Mouse (Mus musculus) ES-Bruce4 (cell line): Measurements from ENCODE around the gene Olfr401. TPM values are rescaled to one million over a fixed set of nuclear protein-coding genes. Genes with fewer than 3 reads are reported as not detected.
"Not testable (repeated sequence)": the region's sequence is repeated elsewhere in the genome, so short reads cannot be mapped to it uniquely, and the experiment has no call there.

Source experiments
- H3K27ac ChIP-seq: 2 replicates; pipeline ENCODE4 v1.5.1; 2012; ENCODE audit warnings: low read length, inconsistent platforms; ENCODE audit not compliant: insufficient read depth
- H3K27me3 ChIP-seq: 2 replicates; pipeline ENCODE4 v1.6.1; 2012; ENCODE audit warnings: mild to moderate bottlenecking, low read length, inconsistent platforms; ENCODE audit not compliant: control insufficient read depth, poor library complexity, insufficient read depth, severe bottlenecking
- H3K36me3 ChIP-seq: 2 replicates; pipeline ENCODE4 v1.6.1; 2012; ENCODE audit warnings: inconsistent platforms, mild to moderate bottlenecking, low read length, moderate library complexity; ENCODE audit not compliant: control insufficient read depth, poor library complexity, insufficient read depth, severe bottlenecking
- H3K4me1 ChIP-seq: one replicate; pipeline ENCODE4 v1.8.1; 2011; ENCODE audit warnings: low read length; ENCODE audit not compliant: control insufficient read depth, insufficient read depth
- H3K4me3 ChIP-seq: 2 replicates; pipeline ENCODE4 v1.5.1; 2011; ENCODE audit warnings: low read depth, mild to moderate bottlenecking, low read length
- H3K9ac ChIP-seq: 2 replicates; pipeline ENCODE4 v1.6.1; 2012; ENCODE audit warnings: low read depth, mild to moderate bottlenecking, inconsistent platforms; ENCODE audit not compliant: poor library complexity, severe bottlenecking
- H3K9me3 ChIP-seq: replicated peaks from 2 replicates; pipeline ENCODE4 v1.6.1; 2012; ENCODE audit warnings: mild to moderate bottlenecking, low read length, inconsistent platforms; ENCODE audit not compliant: control insufficient read depth, poor library complexity, insufficient read depth, severe bottlenecking
- CTCF ChIP-seq: IDR thresholded peaks from one replicate; pipeline ENCODE4 v1.8.1; 2011; ENCODE audit warnings: low read depth, low read length
- EP300 ChIP-seq: IDR thresholded peaks from 2 replicates; pipeline ENCODE4 v1.6.1; 2011; ENCODE audit warnings: low read depth, low read length; ENCODE audit not compliant: insufficient read depth
- POLR2A ChIP-seq: IDR thresholded peaks from one replicate; pipeline ENCODE4 v1.8.1; 2011; ENCODE audit warnings: low read length; ENCODE audit not compliant: insufficient read depth
- polyA plus RNA-seq: library from polyadenylated mRNA; stranded (reverse); fragments of >200 nt; gene quantifications from 2 replicates; pipeline ENCODE4 v1.2.4, GENCODE M21; 2011; ENCODE audit warnings: low read depth; ENCODE audit not compliant: missing spikeins, insufficient read depth, insufficient read length

Olfr401 gene
- polyA plus RNA-seq: not detected in 2 replicates

DNA sequence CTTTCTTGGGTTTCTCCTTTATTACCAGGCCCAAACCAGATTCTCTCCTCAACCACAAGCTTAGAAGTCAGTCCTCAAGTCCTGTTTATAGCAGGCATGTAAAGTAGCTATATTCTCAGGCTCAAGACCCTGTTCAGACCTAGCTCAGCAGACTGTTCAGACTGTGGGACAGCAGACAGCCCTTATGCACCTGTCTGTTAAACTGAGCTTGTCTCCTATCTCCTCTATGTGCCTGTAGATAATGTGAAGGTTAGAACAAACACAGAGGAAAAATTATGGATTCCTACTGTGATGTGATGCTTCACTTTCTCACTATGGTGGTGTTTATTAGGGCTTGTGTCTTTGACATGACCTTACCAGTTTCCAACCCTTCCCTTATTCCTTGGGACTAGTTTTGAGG lies at the start of gene Olfr401:
TSS of gene Olfr401 (plus strand) at position 301 of the 400 bp plus-strand sequence.
- H3K9ac ChIP-seq: no peak within 1 kb of the TSS
- TF ChIP-seq EP300 (no peak), POLR2A (no peak), CTCF (no peak)
- H3K4me3 ChIP-seq: no peak within 1 kb of the TSS
- peaks cover 22% of the 10 kb centered on the region for H3K9me3 ChIP-seq
- H3K27me3 ChIP-seq: no peaks in the 10 kb centered on the region
- H3K4me1 ChIP-seq: no peaks in the 10 kb centered on the region
- H3K36me3 ChIP-seq: no peaks in the 10 kb centered on the region
- H3K27ac ChIP-seq: no peak within 1 kb of the TSS

DNA sequence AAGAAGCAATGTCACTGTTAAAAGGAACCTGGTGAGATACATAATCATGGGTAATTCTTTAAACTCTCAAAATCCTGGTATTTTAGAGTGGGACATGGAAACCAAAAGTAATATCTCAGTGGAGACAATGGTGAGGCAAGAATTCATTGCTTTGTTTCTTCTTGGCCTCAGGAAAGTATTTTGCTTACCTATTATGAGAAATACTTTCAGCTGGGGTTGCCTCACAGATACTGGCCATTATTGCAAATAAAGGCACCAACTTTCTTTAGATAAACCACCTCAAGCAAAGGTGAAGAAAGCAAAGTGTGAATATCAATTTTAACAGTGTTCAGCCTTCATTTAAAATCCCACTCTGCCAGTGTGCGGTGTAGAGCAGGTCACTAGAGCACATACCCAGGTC lies 43.9 kb upstream of the Olfr401 start, which contains the start of gene Zfp616:
TSS of gene Zfp616 (plus strand) at position 301 of the 400 bp plus-strand sequence.
- Histone ChIP-seq H3K9me3 (no peaks in the 10 kb centered on the region), H3K27ac (no peak within 1 kb of the TSS), H3K9ac (no peak within 1 kb of the TSS), H3K36me3 (no peaks in the 10 kb centered on the region), H3K27me3 (no peaks in the 10 kb centered on the region), H3K4me1 (no peaks in the 10 kb centered on the region), H3K4me3 (no peak within 1 kb of the TSS)
- TF ChIP-seq POLR2A (no peak), CTCF (no peak), EP300 (no peak)

DNA sequence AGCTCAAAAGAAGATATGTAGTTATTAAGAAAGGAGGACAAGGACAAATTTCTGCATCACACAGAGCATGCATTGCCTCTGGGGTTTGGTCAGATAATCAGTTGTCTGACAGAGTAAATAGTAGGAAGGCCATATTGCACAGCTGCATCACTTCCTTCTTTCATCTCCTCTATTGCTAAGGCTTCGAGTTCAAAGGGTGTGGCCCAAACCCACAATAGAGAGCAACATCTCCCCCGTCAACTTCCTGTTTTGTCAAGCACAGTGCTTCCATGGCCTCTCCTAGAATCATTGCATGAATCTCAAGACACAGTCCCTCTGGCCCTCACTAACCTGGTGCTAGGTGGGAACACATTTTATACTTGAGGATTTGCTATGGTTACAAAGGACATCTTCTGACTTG lies 12.8 kb upstream of the Olfr401 start:
- H3K4me3 ChIP-seq: no peak overlapping the region
- H3K9me3 ChIP-seq: 0 out of 2 replicates have a peak, but pooled peaks cover 3% of the 10 kb centered on the region
- TF ChIP-seq CTCF: no peak
- no peak for TF ChIP-seq POLR2A
- TF ChIP-seq EP300: no peak
- H3K4me1 ChIP-seq: no peaks in the 10 kb centered on the region
- no peaks in the 10 kb centered on the region for H3K36me3 ChIP-seq
- no peak overlapping the region for H3K9ac ChIP-seq
- no peaks in the 10 kb centered on the region for H3K27me3 ChIP-seq
- no peak overlapping the region for H3K27ac ChIP-seq

DNA sequence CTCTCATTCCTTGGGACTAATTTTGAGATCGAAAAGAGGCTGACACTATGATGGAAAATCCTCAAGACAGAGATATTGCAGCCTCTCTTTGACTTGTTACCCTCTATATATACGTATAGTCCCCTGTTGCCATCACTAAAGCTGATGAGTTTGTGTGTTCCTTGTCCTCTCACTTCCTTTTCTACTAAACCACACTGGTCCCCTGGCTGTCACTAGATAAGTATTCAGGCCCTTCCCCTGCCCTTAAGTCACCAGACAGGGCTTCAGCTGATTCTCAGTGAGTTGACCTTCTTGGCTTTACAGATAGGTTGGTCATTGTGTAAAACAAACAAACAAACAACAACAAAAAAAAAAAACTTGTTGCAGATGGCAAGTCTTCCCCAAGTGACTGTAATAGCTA lies 12.0 kb upstream of the Olfr401 start:
- H3K27ac ChIP-seq: no peak overlapping the region
- H3K27me3 ChIP-seq: no peaks in the 10 kb centered on the region
- H3K9me3 ChIP-seq: 0 out of 2 replicates have a peak, but pooled peaks cover 3% of the 10 kb centered on the region
- no peak overlapping the region for H3K9ac ChIP-seq
- H3K36me3 ChIP-seq: no peaks in the 10 kb centered on the region
- no peak for TF ChIP-seq EP300
- no peak for TF ChIP-seq CTCF
- TF ChIP-seq POLR2A: no peak
- H3K4me3 ChIP-seq: no peak overlapping the region
- H3K4me1 ChIP-seq: no peaks in the 10 kb centered on the region

DNA sequence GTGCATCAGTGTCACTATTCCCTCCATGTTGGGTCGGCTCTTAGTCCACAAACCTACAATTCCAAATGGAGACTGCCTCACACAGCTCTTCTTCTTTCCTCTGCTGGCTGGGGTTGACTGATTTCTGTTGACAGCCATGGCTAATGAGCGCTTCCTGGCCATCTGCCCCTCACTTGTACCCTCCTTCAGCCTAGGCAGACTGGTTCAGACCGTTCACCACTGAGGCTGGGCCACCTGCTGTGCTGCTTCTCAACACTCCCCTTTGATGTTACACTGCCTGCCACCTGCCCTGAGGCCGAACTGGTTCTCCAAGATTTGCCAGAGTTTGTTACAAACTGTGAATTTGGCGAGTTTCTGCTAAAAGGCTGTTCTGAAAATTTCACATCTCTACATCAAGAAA lies 8.4 kb upstream of the Olfr401 start:
- H3K27me3 ChIP-seq: no peaks in the 10 kb centered on the region
- H3K4me3 ChIP-seq: no peak overlapping the region
- TF ChIP-seq CTCF: no peak
- TF ChIP-seq POLR2A: no peak
- no peak for TF ChIP-seq EP300
- no peak overlapping the region for H3K27ac ChIP-seq
- no peaks in the 10 kb centered on the region for H3K36me3 ChIP-seq
- H3K9ac ChIP-seq: no peak overlapping the region
- no peaks in the 10 kb centered on the region for H3K4me1 ChIP-seq
- H3K9me3 ChIP-seq: peaks cover 11% of the 10 kb centered on the region

DNA sequence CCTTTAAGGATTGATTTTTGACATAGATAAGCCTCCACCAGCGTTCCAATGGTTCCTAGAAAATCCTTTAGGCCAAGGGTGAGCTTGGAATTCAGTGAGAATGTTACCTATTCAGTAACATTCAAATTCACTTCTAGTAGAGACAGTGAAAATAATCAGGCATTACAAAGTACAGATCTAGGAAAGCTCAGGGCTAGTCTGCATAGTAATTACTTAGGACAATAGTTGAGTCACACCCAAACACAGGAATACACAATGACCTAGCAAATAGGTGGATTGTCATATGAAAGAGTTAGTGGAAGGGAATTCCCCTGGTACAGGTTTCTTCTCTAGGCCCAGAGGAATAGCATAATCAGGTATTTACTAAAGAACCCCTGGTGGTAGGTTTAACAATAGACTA lies 26.5 kb downstream of the Olfr401 start:
- H3K9me3 ChIP-seq: peaks cover 64% of the 10 kb centered on the region

More for the DNA sequence above, 26.5 kb downstream of the Olfr401 start:
- not testable (repeated sequence) for H3K36me3 ChIP-seq, H3K27ac ChIP-seq, H3K4me3 ChIP-seq, H3K27me3 ChIP-seq, H3K9ac ChIP-seq, H3K4me1 ChIP-seq
